Mouse (Mus musculus) intestine, postnatal 0 days (tissue): ENCODE data around the gene Gm3952. TPM values are rescaled to one million over a fixed set of nuclear protein-coding genes. Genes with fewer than 3 reads are reported as not detected.

ENCODE experiments used
- ATAC-seq: fragments of 200-750 bp; cut with Nextera tagmentation; 2 replicates; pipeline ENCODE4 v1.8.0; 2017; ENCODE audit warnings: mild to moderate bottlenecking, moderate TSS enrichment, moderate library complexity
- H3K27ac ChIP-seq: fragments of 300-500 bp; sonication (generic); 2 replicates; pipeline ENCODE4 v1.5.1; 2014; ENCODE audit warnings: mild to moderate bottlenecking, low read depth, low read length, moderate library complexity
- H3K27me3 ChIP-seq: fragments of 300-500 bp; sonication (generic); replicated peaks from 2 replicates; pipeline ENCODE4 v1.6.1; 2014; ENCODE audit warnings: low read length, mixed read lengths; ENCODE audit not compliant: control insufficient read depth, insufficient read depth
- H3K36me3 ChIP-seq: fragments of 300-500 bp; sonication (generic); 2 replicates; pipeline ENCODE4 v1.6.1; 2014; ENCODE audit warnings: mild to moderate bottlenecking, moderate library complexity; ENCODE audit not compliant: control insufficient read depth, insufficient read depth
- H3K4me1 ChIP-seq: fragments of 300-500 bp; sonication (generic); replicated peaks from 2 replicates; pipeline ENCODE4 v1.6.1; 2014; ENCODE audit warnings: antibody characterized with exemption, low read length, mixed read lengths; ENCODE audit not compliant: control insufficient read depth, insufficient read depth
- H3K4me2 ChIP-seq: fragments of 300-500 bp; sonication (generic); replicated peaks from 2 replicates; pipeline ENCODE4 v1.6.1; 2014; ENCODE audit warnings: low read depth, mild to moderate bottlenecking, moderate library complexity
- H3K4me3 ChIP-seq: fragments of 300-500 bp; sonication (generic); 2 replicates; pipeline ENCODE4 v1.5.1; 2014; ENCODE audit warnings: low read depth, low read length
- H3K9ac ChIP-seq: fragments of 300-500 bp; sonication (generic); 2 replicates; pipeline ENCODE4 v1.6.1; 2014; ENCODE audit warnings: mild to moderate bottlenecking, low read depth, low read length
- H3K9me3 ChIP-seq: fragments of 300-500 bp; sonication (generic); 2 replicates; pipeline ENCODE4 v1.6.1; 2016; ENCODE audit warnings: mixed run types; ENCODE audit not compliant: control insufficient read depth
- CTCF ChIP-seq: sonication (generic); IDR thresholded peaks from 2 replicates; pipeline ENCODE4 v1.5.1; 2016; ENCODE audit warnings: low read depth, mild to moderate bottlenecking, control low read depth, antibody characterized with exemption, moderate library complexity
- WGBS: fragments of 180-500 bp; shearing (Covaris S2); extraction: QIAGEN DNeasy Blood & Tissue Kit; methylation state at CpG from one replicate; pipeline ENCODE4 v1.1.7; 2014; 5-methylcytosine and 5-hydroxymethylcytosine counted together
- polyA plus RNA-seq: library from polyadenylated mRNA; unstranded; fragments of >200 nt; fragmentation: Nextera tagmentation; extraction: Ambion mirVana; gene quantifications from 2 replicates; pipeline ENCODE4 v1.2.1, GENCODE M21; 2015

Gm3952 gene
- polyA plus RNA-seq, 1 experiment from 2014 or later = not detected

DNA sequence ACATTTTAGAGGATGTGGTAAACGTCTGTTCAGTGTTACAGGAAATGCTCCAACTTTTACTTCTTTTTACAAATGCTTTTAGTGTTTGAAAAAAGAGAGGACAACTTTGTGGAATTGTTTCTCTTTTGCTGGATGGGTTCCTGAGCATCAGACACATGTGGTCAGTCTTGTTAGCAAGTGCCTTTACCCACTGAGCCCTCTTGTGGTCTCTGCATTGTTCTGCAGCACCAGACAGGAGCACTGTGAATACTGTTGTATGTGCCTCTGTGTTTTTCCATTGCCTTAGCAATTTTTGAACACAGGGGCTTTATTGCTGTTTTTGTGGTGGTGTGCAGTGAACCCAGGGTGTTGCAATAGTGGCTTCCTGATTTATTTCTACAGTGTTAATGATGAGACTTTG is 73.7 kb downstream of the Gm3952 start:
- Histone ChIP-seq H3K4me1 (no peaks in the 10 kb centered on the region), H3K4me2 (no peak overlapping the region), H3K4me3 (no peak overlapping the region), H3K27me3 (no peaks in the 10 kb centered on the region), H3K27ac (no peak overlapping the region), H3K9me3 (no peaks in the 10 kb centered on the region), H3K36me3 (peaks cover 57% of the 10 kb centered on the region), H3K9ac (no peak overlapping the region)
- TF ChIP-seq CTCF = peak; percentile 79
- ATAC-seq = peak; percentile 28; the same call in 1 of the 2 replicates
- 72% methylated on average over 1 of the region's 1 CpGs for WGBS

DNA sequence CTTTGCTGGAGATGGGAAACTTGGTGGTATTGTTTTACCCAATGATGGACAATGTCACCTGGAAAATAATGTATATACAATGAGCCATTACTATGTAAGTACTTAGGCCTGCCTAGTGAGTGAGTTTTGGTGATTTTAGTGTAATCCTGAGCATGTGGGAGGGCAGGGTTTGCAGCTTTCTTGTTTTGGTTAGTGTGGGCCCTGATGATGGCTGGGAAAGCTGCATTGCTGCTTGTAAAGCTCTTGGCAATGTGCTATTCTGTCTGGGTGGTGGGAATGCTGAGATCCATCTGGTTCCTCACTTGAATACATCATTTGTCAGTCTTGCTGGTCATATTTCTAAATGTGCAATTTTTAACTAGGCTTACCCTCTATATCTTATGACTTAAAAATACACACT is 82.3 kb downstream of the Gm3952 start:
- ATAC-seq = no peak
- Histone ChIP-seq H3K4me2 (no peak overlapping the region), H3K9ac (no peak overlapping the region), H3K36me3 (peaks cover 64% of the 10 kb centered on the region), H3K27me3 (no peaks in the 10 kb centered on the region), H3K9me3 (no peaks in the 10 kb centered on the region), H3K27ac (no peak overlapping the region), H3K4me3 (no peak overlapping the region), H3K4me1 (no peaks in the 10 kb centered on the region)
- no peak for TF ChIP-seq CTCF

DNA sequence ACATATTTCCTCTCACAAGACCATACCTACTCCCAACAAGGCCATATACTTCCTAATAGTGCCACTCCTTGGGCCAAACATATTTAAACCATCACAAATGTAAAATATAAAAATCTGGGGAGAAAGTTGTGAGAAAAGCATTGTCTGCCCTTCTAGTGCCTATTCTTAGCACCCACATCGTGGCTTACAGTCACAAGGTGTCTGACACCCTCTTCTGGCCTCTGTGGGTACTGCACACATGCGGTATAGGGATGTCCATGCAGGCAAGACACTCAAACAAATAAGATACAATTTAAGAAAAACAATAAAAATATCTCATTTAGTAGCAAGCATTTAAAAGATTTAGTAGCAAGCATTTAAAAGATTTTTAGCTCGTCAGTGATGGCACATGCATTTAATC is 89.2 kb downstream of the Gm3952 start:
- Histone ChIP-seq H3K27me3 (no peaks in the 10 kb centered on the region), H3K9ac (no peak overlapping the region), H3K4me2 (no peak overlapping the region), H3K27ac (no peak overlapping the region), H3K9me3 (no peaks in the 10 kb centered on the region), H3K36me3 (peaks cover 40% of the 10 kb centered on the region), H3K4me1 (no peaks in the 10 kb centered on the region), H3K4me3 (no peak overlapping the region)
- TF ChIP-seq CTCF = peak; percentile 92
- ATAC-seq = peak; percentile 59; the same call in 1 of the 2 replicates
- WGBS = 57% methylated on average over 3 of the region's 3 CpGs

DNA sequence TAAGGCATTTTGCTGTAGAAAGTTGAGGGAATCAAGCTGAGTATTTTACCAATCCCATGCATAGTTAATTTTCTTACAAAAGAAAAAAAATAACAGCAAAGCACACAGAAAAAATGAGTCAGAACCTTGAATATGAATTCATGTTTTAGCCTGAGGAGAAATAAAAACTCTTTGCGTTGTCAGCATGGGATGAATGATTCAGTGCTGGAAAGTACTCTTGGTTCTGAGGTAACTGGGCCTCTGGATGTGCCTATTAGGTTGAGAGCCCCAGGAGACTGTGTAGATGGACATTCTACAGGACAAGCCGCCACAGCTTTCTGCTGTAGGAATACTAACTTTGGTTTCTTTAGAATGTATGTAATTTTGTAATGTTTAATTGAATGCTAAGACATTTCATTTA is 93.7 kb downstream of the Gm3952 start:
- Histone ChIP-seq H3K36me3 (0 out of 2 replicates have a peak, but pooled peaks cover 6% of the 10 kb centered on the region), H3K27ac (no peak overlapping the region), H3K4me3 (no peak overlapping the region), H3K27me3 (no peaks in the 10 kb centered on the region), H3K9ac (no peak overlapping the region), H3K9me3 (no peaks in the 10 kb centered on the region), H3K4me2 (no peak overlapping the region), H3K4me1 (no peaks in the 10 kb centered on the region)
- 83% methylated on average over 2 of the region's 2 CpGs for WGBS
- TF ChIP-seq CTCF = no peak
- no peak for ATAC-seq

DNA sequence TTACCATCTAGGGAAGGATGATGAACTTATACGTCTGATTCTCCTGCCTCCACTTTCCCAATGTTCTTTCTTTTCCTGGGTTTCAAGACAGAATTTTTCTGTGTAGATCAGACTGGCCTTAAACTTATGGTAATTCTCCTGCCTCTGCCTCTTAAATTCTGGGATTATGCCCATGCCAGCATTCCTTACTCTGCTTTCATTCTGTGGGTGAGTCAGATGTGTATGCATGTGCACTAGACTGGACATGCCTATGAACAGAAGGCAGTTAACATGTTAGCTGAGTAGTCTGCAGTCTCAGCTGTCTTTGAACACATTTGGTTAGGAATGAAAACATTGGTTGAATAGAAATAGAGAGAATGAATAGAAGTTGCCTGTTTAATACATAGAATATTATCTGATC is 94.1 kb downstream of the Gm3952 start:
- no peak for ATAC-seq
- WGBS = 85% methylated on average over 1 of the region's 1 CpGs
- H3K9me3 ChIP-seq = no peaks in the 10 kb centered on the region
- H3K27me3 ChIP-seq = no peaks in the 10 kb centered on the region
- no peak for TF ChIP-seq CTCF
- no peak overlapping the region for H3K27ac ChIP-seq
- H3K4me3 ChIP-seq = no peak overlapping the region
- H3K36me3 ChIP-seq = 0 out of 2 replicates have a peak, but pooled peaks cover 6% of the 10 kb centered on the region
- no peaks in the 10 kb centered on the region for H3K4me1 ChIP-seq
- no peak overlapping the region for H3K4me2 ChIP-seq
- no peak overlapping the region for H3K9ac ChIP-seq

DNA sequence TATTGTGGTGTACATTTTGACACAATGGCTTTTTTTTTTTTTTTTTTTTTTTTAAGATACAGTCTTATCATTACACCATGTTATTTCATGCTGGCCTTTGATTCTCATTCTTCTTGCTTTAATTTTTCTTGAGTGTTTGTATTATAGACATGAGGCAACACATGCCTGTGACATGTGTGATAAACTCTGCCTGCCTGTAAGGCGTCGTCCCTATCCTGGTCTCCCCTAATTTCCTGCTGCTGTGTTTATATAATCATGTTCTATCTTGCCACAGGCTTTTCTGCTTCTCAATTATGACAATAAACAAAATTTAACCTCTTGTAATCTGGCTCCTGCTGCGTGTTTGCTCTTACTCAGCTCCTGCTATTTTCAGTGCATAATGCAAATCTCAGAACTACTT is 100.5 kb downstream of the Gm3952 start:
- H3K4me1 ChIP-seq = 0 out of 2 replicates have a peak, but pooled peaks cover 9% of the 10 kb centered on the region
- H3K9me3 ChIP-seq = no peaks in the 10 kb centered on the region
- H3K4me3 ChIP-seq = no peak overlapping the region
- 34% methylated on average over 3 of the region's 3 CpGs for WGBS
- no peak overlapping the region for H3K4me2 ChIP-seq
- no peak overlapping the region for H3K27ac ChIP-seq
- H3K9ac ChIP-seq = no peak overlapping the region
- H3K36me3 ChIP-seq = no peaks in the 10 kb centered on the region
- no peaks in the 10 kb centered on the region for H3K27me3 ChIP-seq
- no peak for ATAC-seq
- TF ChIP-seq CTCF = no peak
